Mouse (Mus musculus) thymus, postnatal 0 days (tissue): Measurements from ENCODE around the gene Fam117a. TPM values are rescaled to one million over a fixed set of nuclear protein-coding genes. Genes with fewer than 3 reads are reported as not detected.
A peak's percentile ranks its signal among the peaks of the same experiment; 100 is the strongest.
"Not testable (repeated sequence)": the region's sequence is repeated elsewhere in the genome, so short reads cannot be mapped to it uniquely, and the experiment has no call there.

Source experiments
- DNase-seq: peaks from one replicate; pipeline ENCODE4 v3.0.0-alpha.2; 2015; ENCODE audit warnings: low spot score
- polyA plus RNA-seq: library from polyadenylated mRNA; unstranded; fragments of >200 nt; fragmentation: Nextera tagmentation; extraction: Ambion mirVana; gene quantifications from 2 replicates; pipeline ENCODE4 v1.2.1, GENCODE M21; 2015

Gene Fam117a
- polyA plus RNA-seq, 1 experiment from 2014 or later: 27.3 TPM

DNA sequence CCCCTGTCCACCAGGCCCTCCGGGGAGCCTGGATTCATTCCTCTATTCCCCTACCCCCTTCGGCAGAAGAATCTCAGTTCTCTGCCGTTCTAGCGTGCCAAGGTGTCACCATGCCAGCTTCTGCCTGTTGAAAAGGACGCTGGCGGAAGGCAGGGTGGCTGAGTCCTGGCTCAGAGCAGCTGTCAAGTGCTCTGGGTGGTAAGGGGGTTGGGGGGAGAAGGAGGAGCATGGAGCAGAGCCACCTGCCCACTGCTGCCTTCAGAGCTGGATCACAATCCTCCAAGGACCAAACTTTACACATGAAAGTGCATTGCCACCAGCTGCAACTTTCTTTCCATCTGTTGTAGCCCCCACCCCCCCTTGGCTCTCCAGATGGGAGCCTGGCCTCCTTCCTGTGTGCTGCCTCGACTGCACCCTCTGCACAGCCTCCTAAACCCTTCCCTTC is 55.4 kb downstream of the Fam117a start:
- peak; percentile 72 for DNase-seq

DNA sequence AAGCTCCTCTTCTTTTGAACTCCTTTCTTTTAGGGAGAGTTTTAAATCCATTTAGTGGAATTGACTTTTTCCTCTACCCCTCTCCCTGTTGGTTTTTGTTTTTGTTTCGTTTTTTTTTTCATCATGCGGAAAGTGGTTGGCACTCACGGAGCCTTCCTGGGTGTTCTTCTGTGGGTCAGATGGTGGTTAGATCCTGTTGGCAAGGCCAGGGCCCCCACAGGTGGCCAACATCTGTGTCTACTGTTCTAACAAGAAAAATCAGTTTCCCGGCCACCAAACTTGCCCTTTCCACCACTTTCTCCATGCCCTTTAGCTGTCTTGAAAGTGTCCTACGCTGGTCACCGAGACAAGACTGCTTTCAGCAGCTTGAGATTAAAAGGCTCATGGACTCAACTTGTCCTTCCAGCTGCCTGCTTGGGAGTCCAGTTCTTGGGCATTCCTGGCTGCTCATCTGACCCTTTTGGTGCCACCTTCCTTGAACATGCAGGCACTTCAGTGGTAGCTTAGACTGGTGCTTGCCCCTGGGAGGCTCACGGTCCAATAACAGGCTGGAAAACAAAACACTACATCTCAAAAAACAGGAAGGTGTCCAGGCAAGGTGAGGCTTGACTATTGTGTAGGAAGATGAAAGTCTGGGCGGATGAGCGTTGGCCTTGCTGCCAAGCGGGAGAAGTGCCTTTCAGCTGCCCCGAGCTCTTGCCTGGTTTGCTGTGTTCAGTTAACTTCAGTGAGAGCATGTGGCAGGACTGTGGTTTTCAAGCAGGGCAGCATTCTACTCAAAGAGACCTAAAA is 56.1 kb downstream of the Fam117a start:
- peak; percentile 21 for DNase-seq

DNA sequence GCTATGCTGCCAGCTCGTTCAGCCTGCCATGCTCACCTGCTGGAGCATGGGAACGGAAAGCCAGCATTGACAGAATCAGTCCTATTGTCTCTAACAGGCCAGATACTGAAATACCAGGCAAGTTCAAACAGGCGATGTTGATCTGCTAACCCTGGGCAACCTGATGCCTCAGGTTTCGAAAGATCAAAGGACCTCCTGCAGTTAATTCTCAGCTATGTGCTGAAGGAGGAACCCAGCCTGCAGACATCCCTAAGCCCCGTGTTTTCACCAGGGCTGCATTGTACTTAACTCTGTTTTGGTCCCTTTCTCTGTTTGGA is 56.6 kb downstream of the Fam117a start:
- peak; percentile 39 for DNase-seq

DNA sequence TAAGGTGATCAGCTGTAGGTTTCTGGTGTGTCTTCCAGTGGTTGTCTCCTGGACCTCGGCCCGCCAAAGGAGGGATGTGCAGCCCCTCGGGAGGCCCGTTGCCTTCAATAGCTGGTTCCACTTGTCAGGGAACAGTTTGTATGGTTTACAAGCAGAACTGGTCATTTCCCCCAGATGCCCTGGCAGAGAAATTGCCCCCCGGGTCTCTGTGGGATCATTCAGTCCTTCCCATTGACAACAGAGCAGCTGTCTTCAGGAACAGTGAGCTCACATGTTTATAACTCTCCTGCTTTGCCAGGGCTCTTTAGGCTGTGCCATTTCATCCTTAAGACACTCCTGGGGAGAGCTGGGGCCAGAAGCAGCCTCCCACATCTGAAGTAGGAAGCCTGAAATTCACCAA is 57.3 kb downstream of the Fam117a start:
- DNase-seq: no peak

DNA sequence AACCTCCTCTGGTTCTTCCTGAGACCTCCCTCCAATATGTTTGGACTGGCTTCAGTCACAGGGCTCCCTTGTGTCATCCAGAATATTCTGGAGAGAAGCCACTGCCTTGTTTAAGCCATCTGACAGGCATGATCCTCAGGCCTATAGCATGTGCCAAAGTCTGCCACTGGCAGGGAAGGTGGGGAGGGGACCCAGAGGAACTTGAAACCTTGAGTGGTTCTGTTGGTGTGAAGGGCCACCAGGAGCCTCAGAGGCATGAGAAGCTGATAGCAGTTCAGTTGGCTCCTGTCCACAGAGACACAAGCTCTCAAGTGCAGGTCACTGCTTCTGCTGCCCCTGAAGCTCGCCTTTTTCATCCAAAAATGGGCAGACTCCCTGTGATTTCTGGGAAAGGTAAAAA is 59.7 kb downstream of the Fam117a start:
- DNase-seq: no peak

DNA sequence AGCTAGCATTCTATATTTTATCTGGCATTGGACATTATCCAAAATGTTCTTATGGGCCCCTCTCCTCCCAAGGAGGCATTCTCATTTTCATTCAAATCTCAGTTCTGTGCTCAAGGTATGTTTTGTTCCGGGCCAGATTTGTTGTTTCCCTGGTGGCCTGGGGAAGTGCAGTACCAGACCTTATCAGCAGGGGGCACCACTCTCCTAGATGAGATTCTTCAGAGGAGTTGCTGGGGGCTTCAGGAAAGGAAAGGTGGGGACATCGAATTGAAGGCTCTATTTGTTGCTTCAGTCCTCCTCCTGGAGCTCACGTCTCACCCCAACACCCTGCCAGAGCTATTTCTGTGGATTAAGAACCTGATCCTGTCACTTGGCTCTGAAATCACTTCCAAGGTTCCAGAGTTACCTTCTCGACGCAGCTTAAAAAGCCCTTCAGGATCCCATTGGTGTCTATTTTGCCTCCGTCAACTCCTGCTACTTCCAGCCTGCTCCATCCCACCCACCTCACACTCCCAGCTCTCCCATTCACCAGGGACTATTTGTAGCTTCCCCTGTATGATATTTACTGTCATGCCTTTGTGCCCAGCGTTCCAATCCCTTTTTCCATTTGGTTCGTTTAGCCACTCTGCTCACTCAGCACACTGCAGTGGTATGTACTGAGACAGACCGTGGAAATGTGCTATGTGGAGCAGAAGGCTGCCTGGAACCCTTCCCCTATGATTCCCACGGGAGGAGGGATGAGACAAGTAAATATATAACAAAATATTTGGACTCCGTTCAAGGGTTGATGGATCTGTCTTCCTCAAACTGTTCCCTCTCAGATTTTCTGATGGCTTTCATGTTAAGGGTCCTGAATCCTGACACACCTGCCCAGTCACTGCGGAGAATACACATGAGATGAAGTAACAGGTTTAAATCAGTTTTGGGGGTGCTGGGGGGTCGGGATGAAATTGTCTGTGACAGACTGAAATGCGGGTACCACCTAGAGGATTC is 61.3 kb downstream of the Fam117a start:
- peak; percentile 73 for DNase-seq

DNA sequence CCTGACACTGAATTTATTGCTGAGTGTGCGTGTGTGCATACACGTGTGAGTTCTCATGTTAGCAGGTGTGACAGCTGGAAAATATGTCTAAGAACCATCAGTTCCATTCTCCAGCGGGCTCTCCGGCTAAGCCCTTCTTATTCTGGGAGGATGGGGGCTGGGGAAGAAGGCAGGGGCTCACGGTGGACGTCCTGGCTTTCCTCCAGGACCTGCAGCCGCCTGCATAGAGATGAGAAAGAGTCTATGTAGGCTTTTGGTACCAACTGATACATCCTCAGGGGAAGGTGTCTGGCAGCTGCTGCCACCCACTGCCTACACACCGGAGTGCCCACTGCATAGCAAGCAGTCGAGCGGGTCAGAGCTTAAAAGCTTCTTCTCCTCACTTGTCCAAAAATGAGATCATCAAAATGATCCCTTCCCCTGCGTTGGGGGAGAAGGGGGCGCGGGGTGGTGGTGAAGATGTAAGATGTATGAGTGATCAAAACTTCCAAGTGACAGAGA is 62.8 kb downstream of the Fam117a start:
- DNase-seq: no peak

DNA sequence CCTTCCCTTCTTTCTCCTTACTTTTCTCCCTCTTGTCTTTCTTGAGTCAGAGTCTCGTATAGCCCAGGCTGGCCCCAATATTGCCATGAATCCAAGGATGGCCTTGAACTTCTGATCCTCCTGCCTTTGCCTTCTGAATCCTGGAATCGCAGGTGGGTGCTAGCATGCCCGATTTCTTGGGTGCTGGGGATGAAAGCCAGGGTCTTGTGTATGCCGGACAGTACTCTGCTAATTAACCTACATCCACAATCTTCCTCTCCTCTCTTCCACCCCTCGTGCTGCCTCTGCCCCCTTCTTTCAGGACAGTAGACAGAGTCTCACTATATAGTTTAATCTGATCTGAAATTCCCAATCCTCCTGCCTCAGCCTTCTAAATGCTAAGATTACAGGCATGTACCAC is 64.8 kb downstream of the Fam117a start:
- no peak for DNase-seq

DNA sequence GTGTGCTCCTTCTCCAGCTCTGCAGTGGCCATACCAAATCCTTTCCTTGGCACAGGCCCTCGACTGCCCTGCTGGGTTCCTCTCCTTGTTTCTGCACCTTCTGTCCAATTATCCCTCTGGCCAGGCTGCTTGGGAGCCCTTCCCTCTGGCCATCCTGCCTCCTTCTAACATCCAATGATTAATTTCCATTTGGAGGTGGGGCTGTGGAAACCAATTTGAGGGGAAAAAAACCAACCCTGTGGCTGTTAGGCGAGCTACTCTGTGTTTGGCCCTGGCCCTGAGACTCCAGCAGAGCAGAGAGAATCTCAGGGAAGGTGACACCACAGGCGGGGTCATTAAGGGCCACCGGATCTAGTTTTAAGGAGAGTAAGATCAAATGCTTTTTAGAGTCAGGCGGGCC is 65.4 kb downstream of the Fam117a start:
- no peak for DNase-seq

DNA sequence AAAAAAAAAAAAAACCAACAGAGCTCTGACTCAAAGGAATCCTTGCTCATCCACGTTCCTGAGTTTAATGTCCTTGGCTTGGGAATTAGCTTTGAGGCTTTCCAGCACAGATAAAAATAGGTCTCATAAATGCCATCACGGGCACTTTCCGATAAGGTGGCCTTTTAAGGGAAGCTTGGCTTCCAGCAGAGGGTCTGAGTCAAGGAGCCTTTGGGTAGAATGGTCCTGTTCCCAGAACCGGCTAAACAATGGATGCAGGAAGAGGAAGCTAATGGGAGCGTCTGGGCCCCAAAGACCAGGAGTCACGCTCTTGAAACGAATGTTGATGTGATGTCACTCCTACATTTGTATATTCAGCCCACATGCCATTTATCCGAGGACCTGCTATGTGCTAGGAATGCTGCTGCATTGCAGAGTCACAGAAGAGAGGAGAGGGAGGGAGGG is 65.9 kb downstream of the Fam117a start:
- no peak for DNase-seq

DNA sequence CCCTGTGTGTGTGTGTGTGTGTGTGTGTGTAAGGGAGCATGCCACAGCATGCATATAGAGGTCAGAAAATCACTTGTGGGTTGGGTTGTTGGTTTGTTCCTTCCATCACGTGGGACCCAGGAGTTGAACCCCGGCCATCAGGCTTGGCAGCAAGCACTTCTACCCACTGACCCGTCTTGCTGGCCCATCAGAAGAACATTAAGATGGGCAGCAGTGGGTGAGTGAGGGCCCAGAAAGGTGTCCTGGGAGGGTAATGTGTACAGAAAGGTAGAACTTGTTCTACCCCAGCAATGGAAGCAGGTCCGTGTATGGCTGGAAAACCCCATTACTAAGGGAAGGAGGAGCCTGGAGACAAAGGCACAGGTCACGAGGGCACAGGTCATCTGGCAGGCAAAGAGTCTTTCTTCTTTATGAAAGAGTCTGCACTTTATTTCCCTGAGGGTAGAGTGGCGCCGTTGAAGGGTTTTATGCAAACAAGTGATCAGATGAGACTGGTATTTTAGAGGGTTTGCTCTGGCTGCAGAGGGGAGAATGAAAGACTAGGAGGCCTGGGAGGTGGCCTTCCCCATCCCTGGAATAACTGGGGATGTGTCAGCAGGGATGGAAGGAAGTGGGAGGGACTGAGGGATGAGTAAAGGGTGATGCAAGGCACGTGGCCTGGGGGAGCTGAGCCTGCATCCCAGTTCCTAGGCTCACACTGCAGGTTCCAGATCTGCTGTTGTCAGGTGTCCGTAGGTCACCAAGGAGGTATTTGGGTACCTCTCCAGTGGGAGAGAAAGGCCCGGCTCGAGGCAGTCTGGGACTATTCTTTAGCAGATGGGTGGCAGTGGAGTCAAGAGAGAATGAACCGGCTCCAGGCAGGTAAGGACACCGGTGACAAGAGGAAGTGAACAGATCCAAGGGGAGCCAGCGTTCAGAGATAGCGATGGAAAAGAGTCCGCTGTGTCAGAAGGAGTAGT is 66.8 kb downstream of the Fam117a start:
- no peak for DNase-seq

DNA sequence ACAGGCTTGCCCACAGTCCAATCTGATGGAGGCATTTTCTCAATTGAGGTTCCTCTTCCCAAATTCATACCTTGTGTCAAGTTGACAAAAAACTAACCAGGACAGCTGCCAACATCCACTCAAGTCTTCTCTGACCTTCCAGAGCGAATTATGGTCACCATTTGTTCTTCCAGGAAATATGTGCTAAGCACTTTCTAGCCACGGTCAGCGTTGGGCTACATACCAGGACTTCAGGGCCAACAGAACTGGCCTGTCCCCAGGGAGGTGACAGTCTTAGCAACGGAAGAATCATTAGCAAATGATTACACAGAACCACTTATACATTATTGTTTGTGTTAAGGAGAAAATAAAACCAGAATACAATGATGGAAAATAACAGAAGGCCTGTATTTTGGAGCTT is 69.0 kb downstream of the Fam117a start:
- DNase-seq: no peak

DNA sequence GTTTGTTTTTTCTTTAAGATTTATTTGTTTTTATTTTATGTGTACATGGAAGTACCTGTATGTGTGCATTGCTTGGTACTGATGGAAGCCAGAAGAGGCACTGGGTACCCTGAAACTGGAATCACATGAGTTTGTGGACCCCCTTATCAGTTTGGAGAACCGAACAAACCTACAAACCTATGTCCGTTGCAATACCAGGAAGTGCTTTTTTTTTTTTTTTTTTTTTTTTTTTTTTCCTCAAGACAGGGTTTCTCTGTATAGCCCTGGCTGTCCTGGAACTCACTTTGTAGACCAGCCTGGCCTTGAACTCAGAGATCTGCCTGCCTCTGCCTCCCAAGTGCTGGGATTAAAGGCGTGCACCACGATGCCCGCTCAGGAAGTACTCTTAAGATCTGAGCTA is 69.6 kb downstream of the Fam117a start:
- not testable (repeated sequence) for DNase-seq

DNA sequence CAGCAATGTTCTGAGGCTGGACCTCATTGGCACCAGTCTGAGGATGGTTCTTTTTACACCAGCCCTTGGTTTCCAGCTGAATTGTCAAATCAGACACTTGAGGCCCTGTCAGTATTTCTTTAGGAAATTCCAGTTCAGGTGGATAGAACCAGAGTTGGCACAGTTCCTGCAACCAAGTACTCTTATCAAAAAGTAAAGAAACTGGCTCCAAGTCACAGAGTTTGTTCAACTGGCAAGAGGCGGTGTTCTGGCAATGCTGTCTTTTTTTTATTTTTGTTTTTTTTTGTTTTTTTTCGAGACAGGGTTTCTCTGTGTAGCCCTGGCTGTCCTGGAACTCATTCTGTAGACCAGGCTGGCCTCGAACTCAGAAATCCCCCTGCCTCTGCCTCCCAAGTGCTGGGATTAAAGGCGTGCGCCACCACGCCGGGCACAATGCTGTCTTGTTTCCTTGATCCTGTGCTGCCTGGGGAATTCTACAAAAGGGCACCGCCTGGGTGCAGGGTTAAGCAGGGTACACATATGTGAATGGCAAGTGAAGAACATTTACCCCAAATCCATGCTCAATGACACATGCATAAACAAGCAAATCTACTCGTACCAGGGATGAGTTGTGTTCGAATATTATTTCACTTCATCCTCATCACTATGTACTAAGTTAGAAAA is 72.8 kb downstream of the Fam117a start:
- DNase-seq: no peak

DNA sequence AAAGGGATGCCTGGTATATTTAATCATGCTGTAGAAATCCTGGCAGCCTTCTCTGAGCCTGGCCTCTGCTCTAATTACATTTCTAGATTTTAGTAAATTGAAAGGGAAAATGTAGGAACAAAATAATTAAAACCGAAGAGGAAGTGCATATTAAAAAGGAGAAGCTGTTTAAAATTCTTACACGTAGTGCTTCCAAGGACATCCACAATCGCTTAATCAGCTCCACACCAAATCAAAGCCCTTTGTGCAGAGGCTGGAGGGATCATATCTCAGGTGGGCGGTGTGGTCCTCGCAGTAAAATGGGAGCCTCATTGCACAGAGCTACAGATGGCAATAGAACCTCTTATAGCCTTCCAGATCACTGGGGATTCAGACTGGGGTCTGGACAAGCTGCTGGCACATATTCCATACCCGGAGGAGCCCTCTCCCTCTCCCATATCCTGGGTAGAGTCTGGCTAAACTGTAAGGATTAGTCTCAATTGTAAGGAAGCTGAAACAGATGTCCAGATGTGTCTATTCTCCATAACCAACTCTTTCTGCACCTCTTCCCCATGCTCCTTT is 74.7 kb downstream of the Fam117a start:
- DNase-seq: no peak

DNA sequence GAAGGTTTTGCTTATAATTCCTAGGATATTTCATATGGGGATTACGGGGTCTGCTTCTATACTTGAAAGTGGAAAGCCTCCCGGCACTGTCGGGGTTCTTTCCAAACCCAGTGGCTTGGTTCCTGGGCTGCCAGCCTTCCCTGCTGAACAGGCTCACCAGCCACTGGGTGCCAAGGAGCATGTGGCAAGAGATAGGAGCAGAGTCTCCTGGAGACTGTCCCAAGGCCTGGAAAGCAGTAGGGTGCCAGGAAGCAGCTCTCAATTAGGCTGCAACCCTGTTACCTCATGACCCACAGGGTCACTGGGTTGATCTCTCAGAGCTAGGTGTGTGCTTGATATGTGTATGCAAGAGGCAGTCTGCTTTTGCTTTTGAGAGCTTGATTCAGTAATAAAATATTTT is 75.8 kb downstream of the Fam117a start:
- no peak for DNase-seq

DNA sequence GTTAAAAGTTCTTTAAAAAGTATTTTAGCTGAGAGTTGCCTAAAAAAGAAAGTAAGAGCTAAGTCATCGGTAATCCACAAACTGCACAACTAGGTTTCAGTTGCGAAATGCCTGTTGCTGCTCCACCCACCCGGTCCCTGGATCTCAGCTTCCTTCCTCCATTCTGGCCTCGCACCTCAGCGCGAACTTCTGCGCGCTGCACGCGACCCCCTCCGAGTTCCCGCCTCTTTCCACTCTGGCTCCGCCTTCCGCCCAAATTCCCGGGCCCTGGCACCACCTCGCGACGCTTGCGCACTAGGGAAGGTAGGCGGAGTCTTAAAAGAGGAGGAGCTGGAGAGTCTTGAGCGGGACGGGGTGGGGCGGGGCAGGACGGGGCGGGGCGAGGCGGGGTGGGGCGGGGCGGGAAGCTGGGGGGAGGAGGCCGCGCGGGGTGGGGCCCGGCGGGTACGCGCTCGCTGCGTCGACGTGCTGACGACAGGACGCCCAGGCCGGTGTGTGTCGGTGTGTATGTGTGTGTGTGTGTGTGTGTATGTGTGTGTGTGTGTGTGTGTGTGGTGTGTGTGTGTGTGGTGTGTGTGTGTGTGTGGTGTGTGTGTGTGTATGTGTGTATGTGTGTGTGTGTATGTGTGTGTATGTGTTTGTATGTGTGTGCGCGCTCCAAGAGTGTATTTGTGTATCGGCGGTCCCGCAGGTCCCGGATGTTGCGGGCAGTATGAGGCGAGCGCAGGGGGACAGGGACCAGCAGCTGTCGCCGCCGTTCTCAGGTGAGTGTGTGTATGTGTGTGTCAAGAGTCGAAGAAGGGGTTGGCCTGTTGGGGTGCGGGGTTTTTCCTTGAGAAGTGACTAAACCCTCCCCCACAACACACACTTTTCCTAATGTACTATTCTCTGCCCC is 77.1 kb downstream of the Fam117a start, which contains the start of gene Spop:
Spop (plus strand) TSS at position 440 of the 895 bp plus-strand sequence.
- DNase-seq: peak; percentile 94

DNA sequence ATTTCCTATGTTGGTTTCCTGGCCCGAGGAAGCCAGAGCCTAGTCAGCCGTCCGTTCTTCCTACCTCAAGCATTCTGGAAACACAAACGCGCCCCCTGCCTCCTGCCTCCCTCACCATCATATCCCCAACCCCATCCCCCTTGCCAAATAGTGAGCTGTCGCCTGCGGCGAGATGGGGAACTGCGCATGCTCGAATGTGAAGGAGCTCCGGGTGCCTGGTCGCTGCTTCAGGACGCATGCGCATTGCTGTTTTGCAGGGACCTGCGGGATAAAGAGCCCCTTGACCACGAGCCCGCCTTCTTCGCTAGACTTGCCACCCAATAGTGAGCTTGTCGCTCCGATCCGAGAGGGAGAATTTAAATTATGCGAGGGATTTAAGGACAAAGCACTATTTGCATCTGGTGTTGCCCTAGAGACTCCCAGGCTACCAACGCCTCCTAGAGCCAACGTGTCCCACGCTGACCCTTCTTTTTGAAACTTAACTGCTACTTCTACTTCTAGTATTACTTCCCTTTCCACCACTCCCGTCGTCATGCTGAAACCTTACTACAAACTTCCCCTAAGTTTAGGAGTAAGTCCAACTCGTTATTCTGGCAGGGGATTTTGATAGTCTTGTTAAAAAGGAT is 77.8 kb downstream of the Fam117a start:
- peak; percentile 94 for DNase-seq
